Mouse (Mus musculus): ENCODE data around the gene Ctcfl. TPM values are rescaled to one million over a fixed set of nuclear protein-coding genes. Genes with fewer than 3 reads are reported as not detected.

The Ctcfl gene
- polyA plus RNA-seq, 1 experiment from 2014 or later = not detected

DNA sequence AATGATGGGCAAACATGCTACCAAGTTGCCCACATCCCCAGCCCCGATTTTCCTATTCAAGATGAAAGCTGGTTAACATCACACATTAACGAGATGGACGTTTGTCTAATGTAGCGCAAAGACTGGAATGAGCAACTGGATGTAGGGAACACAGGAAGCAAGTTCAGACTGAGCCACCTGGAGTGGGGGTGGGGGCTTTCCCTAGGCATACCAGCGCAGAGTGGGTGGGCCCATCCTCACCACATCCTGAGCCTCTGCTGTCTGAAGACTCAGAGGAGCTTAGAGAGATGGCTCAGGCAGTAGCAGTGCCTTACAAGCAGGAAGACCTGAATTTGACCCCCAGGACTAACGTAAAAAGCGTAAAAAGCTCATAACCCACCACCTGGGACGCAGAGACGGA lies 33.6 kb downstream of the Ctcfl start:
- no peak overlapping the region for H3K4me3 ChIP-seq (ENCODE audit: low read depth, low read length)
- WGBS = 78% methylated on average over 9 of the region's 9 CpGs
- ATAC-seq (replicated peaks; ENCODE audit: insufficient number of reproducible peaks, low FRiP score, low TSS enrichment, low read depth) = no peak

DNA sequence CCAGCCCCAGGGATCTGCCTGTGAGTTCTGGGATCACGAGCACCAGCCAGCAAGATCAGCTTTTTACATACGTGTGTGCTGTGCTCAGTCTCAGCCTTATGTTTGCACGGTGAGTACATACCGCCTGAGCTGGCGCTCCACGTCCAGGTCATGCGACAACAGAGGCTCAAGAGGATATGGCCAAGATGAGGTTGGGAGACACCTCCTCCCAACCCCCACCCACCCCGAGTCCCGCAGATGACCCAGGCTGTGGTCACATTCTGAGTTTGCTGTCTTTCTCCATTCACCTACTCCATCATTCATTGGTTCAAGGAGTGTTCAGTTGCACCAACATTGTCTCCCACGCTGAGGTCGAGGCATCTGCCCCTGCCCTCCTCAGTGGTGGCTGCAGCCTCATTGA lies 34.5 kb downstream of the Ctcfl start:
- Histone ChIP-seq H3K4me3 (ENCODE audit: low read depth, low read length) (no peak overlapping the region), H3K27me3 (ENCODE audit: control insufficient read depth, insufficient read depth, low read length) (no peaks in the 10 kb centered on the region), H3K4me1 (ENCODE audit: control insufficient read depth, insufficient read depth, low read length) (no peaks in the 10 kb centered on the region), H3K9ac (replicated peaks; ENCODE audit: low read length) (no peak overlapping the region), H3K9me3 (replicated peaks; ENCODE audit: control insufficient read depth, low read length) (no peaks in the 10 kb centered on the region), H3K36me3 (replicated peaks; ENCODE audit: control insufficient read depth, insufficient read depth, low read depth, low read length) (no peaks in the 10 kb centered on the region), H3K27ac (replicated peaks; ENCODE audit: low read depth, low read length) (no peak overlapping the region), H3K4me2 (ENCODE audit: low read depth, low read length) (no peak overlapping the region)
- no peak for ATAC-seq (replicated peaks; ENCODE audit: insufficient number of reproducible peaks, low FRiP score, low TSS enrichment, low read depth)
- WGBS = 96% methylated on average over 11 of the region's 11 CpGs
- no peak for DNase-seq (ENCODE audit: low spot score)

More for the DNA sequence above, 33.6 kb downstream of the Ctcfl start:
- Histone ChIP-seq H3K27me3 (ENCODE audit: control insufficient read depth, insufficient read depth, low read length) (no peaks in the 10 kb centered on the region), H3K36me3 (replicated peaks; ENCODE audit: control insufficient read depth, insufficient read depth, low read depth, low read length) (no peaks in the 10 kb centered on the region), H3K9me3 (replicated peaks; ENCODE audit: control insufficient read depth, low read length) (no peaks in the 10 kb centered on the region), H3K9ac (replicated peaks; ENCODE audit: low read length) (no peak overlapping the region), H3K4me1 (ENCODE audit: control insufficient read depth, insufficient read depth, low read length) (no peaks in the 10 kb centered on the region), H3K4me2 (ENCODE audit: low read depth, low read length) (no peak overlapping the region), H3K27ac (replicated peaks; ENCODE audit: low read depth, low read length) (no peak overlapping the region)
- no peak for DNase-seq (ENCODE audit: low spot score)

DNA sequence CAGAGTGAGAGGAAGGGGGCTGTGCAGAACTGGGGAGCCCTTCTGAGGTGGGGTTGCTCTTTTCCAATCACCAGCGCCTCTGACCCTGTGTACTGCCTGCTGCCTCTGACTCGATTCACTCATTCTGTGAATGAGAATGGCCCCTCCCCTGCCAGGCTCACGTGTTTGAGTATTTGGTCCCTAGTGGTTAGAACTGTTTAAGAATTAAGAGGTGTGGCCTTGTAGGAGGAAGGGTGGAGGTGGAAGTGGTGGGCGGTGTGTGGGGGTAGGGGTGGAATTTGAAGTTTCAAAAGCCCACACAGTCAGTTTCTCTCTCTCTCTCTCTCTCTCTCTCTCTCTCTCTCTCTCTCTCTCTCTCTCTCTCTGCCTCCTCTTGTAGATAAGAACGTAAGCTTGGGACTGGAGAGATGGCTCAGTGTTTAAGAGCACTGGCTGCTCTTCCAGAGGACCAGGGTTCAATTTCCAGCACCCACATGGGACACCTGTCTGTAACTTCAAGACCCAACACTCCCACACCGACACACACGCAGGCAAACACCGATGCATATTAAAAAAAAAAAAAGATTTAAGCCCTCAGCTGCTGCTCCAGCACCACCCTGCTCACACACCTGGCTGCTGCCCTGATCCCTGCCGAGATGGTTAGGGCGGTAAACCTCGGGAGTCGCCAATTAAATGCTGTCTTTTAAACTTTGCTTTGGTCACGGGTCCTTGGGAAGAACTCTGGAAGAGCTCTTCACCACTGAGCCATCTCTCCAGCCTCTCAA lies 35.4 kb downstream of the Ctcfl start:
- Histone ChIP-seq H3K9me3 (replicated peaks; ENCODE audit: control insufficient read depth, low read length) (no peaks in the 10 kb centered on the region), H3K9ac (replicated peaks; ENCODE audit: low read length) (no peak overlapping the region), H3K36me3 (replicated peaks; ENCODE audit: control insufficient read depth, insufficient read depth, low read depth, low read length) (no peaks in the 10 kb centered on the region), H3K4me1 (ENCODE audit: control insufficient read depth, insufficient read depth, low read length) (no peaks in the 10 kb centered on the region), H3K27me3 (ENCODE audit: control insufficient read depth, insufficient read depth, low read length) (no peaks in the 10 kb centered on the region), H3K27ac (replicated peaks; ENCODE audit: low read depth, low read length) (no peak overlapping the region), H3K4me2 (ENCODE audit: low read depth, low read length) (no peak overlapping the region), H3K4me3 (ENCODE audit: low read depth, low read length) (no peak overlapping the region)
- DNase-seq (ENCODE audit: low spot score) = peak; percentile 74
- ATAC-seq (replicated peaks; ENCODE audit: insufficient number of reproducible peaks, low FRiP score, low TSS enrichment, low read depth) = no peak; the same call in 1 of the 2 replicates
- 19% methylated on average over 13 of the region's 13 CpGs for WGBS

DNA sequence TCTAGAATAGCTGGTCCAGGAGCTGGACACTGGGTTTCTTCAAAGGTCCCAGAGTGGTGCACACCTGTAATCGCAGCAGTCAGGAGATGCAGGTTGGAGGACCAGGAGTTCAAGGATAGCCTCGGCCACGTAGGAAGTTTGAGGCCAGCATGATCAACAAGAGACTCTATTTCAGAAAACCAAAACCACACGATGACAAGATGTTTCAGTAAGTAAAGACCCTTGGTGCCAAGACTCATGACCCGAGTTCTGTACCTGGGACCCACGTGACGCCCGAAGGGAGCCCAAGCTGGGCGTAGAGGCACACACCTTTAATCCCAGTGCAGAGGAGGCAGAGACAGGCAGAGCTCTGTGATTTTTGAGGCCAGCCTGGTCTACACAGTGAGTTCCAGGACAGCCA lies 36.2 kb downstream of the Ctcfl start:
- WGBS = 81% methylated on average over 9 of the region's 9 CpGs
- H3K4me2 ChIP-seq (ENCODE audit: low read depth, low read length) = no peak overlapping the region
- no peak overlapping the region for H3K27ac ChIP-seq (replicated peaks; ENCODE audit: low read depth, low read length)
- H3K4me1 ChIP-seq (ENCODE audit: control insufficient read depth, insufficient read depth, low read length) = no peaks in the 10 kb centered on the region
- no peak for ATAC-seq (replicated peaks; ENCODE audit: insufficient number of reproducible peaks, low FRiP score, low TSS enrichment, low read depth)
- H3K36me3 ChIP-seq (replicated peaks; ENCODE audit: control insufficient read depth, insufficient read depth, low read depth, low read length) = no peaks in the 10 kb centered on the region
- no peaks in the 10 kb centered on the region for H3K9me3 ChIP-seq (replicated peaks; ENCODE audit: control insufficient read depth, low read length)
- H3K9ac ChIP-seq (replicated peaks; ENCODE audit: low read length) = no peak overlapping the region
- no peaks in the 10 kb centered on the region for H3K27me3 ChIP-seq (ENCODE audit: control insufficient read depth, insufficient read depth, low read length)
- no peak overlapping the region for H3K4me3 ChIP-seq (ENCODE audit: low read depth, low read length)
- DNase-seq (ENCODE audit: low spot score) = no peak

DNA sequence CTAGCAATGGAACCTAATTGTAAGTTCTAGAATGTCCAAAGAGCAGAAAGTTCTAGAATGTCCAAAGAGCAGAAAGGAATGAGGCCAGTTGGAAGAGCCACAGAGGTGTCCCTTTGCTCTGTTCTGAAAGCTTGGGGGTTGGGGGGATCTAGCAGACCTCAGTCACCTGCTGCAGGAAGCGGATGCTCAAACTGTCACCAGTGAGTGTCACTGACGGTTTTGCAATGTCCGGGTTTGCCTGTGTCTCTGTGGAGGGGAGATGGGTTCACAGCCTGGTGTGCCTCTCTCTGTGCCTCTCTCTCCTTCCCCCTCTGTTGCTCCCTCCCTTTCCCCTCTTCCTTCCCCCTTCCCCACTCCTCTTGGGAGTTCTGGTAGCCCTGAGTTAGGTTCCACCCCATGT lies 36.6 kb downstream of the Ctcfl start:
- ATAC-seq (replicated peaks; ENCODE audit: insufficient number of reproducible peaks, low FRiP score, low TSS enrichment, low read depth) (no peak), DNase-seq (ENCODE audit: low spot score) (no peak)
- Histone ChIP-seq H3K4me3 (ENCODE audit: low read depth, low read length) (no peak overlapping the region), H3K4me1 (ENCODE audit: control insufficient read depth, insufficient read depth, low read length) (no peaks in the 10 kb centered on the region), H3K27me3 (ENCODE audit: control insufficient read depth, insufficient read depth, low read length) (no peaks in the 10 kb centered on the region), H3K9me3 (replicated peaks; ENCODE audit: control insufficient read depth, low read length) (no peaks in the 10 kb centered on the region), H3K4me2 (ENCODE audit: low read depth, low read length) (no peak overlapping the region), H3K36me3 (replicated peaks; ENCODE audit: control insufficient read depth, insufficient read depth, low read depth, low read length) (no peaks in the 10 kb centered on the region), H3K9ac (replicated peaks; ENCODE audit: low read length) (no peak overlapping the region), H3K27ac (replicated peaks; ENCODE audit: low read depth, low read length) (no peak overlapping the region)
- WGBS = 82% methylated on average over 3 of the region's 3 CpGs

DNA sequence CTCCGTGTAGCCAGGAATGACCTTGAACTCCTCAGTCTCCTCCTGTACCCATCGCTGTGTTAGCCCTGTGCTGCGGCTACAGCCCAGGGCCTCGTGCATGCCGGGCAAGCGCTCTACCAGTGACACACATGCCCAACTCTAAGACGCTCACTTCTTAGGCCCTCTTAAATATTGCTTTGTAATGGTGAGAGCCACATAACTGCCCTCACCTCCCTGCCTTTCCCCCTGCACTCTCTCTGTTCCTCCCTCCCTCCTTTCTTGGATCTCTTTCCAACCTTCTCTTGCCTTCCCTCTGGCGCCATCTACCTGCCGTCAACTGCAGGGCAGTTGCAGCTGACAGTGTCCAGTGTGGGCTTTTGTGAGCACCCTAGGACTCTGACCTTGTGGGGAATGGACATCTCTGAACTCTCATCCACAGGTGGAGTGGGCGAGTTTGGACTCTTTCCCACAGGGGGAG lies 38.5 kb downstream of the Ctcfl start:
- Histone ChIP-seq H3K4me1 (ENCODE audit: control insufficient read depth, insufficient read depth, low read length) (no peaks in the 10 kb centered on the region), H3K4me2 (ENCODE audit: low read depth, low read length) (no peak overlapping the region), H3K36me3 (replicated peaks; ENCODE audit: control insufficient read depth, insufficient read depth, low read depth, low read length) (no peaks in the 10 kb centered on the region), H3K27me3 (ENCODE audit: control insufficient read depth, insufficient read depth, low read length) (no peaks in the 10 kb centered on the region), H3K9me3 (replicated peaks; ENCODE audit: control insufficient read depth, low read length) (no peaks in the 10 kb centered on the region), H3K27ac (replicated peaks; ENCODE audit: low read depth, low read length) (no peak overlapping the region), H3K9ac (replicated peaks; ENCODE audit: low read length) (no peak overlapping the region), H3K4me3 (ENCODE audit: low read depth, low read length) (no peak overlapping the region)
- peak; percentile 34 for ATAC-seq (replicated peaks; ENCODE audit: insufficient number of reproducible peaks, low FRiP score, low TSS enrichment, low read depth)
- 33% methylated on average over 10 of the region's 10 CpGs for WGBS
- peak; percentile 84 for DNase-seq (ENCODE audit: low spot score)

DNA sequence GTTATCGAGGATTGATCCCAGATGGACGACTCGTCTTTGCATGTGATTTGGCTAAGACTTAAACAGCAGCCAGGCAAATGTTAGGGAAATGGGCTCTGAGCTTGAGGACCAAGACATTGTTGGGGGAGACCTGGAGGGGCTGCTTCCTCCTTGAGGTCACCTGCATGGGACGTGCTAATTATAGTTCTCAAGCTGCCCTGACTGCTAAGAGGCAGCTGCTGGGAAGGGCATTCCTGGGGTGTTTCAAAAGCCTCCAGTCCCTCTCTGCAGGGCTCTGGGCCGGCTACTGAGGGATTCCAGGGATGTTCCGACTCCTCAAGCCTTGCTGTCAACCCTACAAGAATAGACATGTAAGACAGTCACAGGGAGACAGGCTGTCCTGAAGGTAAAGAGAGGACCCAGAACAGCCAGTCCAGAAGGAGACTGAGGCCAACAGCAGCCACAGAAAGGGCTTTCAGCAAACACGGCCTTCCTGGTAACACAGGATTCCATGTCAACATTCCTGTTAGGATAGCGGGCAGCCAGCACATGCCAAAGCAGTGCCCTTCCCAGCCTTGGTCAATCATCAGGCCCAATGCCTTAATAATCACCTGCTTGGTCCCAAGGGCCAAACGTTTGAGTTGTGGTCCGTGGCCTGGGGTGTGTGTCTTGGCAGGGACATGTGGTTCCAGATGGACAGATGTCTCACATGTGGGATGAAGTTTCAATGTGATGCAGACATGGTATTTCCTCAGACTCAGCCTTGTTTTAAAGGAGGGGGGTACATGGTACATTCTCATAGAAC lies 39.4 kb downstream of the Ctcfl start:
- ATAC-seq (replicated peaks; ENCODE audit: insufficient number of reproducible peaks, low FRiP score, low TSS enrichment, low read depth) (no peak), DNase-seq (ENCODE audit: low spot score) (no peak)
- no peak overlapping the region for H3K9ac ChIP-seq (replicated peaks; ENCODE audit: low read length)
- no peaks in the 10 kb centered on the region for H3K27me3 ChIP-seq (ENCODE audit: control insufficient read depth, insufficient read depth, low read length)
- no peaks in the 10 kb centered on the region for H3K36me3 ChIP-seq (replicated peaks; ENCODE audit: control insufficient read depth, insufficient read depth, low read depth, low read length)
- no peak overlapping the region for H3K4me2 ChIP-seq (ENCODE audit: low read depth, low read length)
- 55% methylated on average over 10 of the region's 10 CpGs for WGBS
- H3K4me3 ChIP-seq (ENCODE audit: low read depth, low read length) = no peak overlapping the region
- no peaks in the 10 kb centered on the region for H3K4me1 ChIP-seq (ENCODE audit: control insufficient read depth, insufficient read depth, low read length)
- no peak overlapping the region for H3K27ac ChIP-seq (replicated peaks; ENCODE audit: low read depth, low read length)
- no peaks in the 10 kb centered on the region for H3K9me3 ChIP-seq (replicated peaks; ENCODE audit: control insufficient read depth, low read length)

DNA sequence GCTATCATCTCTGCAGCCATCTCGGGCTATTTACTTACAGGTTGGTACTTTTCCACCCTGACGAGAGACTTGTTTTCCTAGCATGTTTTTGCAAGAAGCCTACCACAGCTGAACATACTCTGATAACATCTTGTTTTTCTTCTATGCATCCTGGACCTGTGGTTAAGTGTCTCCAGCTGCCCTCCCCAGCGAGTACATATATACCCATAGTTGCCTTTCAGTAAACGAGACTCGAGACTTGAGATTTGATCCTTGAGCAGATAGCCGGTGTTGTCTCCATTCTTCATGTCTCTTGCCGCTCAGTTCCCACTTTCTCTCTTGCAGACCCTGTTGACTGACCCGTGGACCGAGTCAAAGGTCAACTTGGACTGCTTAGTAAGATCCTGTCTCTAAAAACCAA lies 42.4 kb downstream of the Ctcfl start:
- ATAC-seq (replicated peaks; ENCODE audit: insufficient number of reproducible peaks, low FRiP score, low TSS enrichment, low read depth) (no peak), DNase-seq (ENCODE audit: low spot score) (no peak)
- Histone ChIP-seq H3K4me2 (ENCODE audit: low read depth, low read length) (no peak overlapping the region), H3K4me1 (ENCODE audit: control insufficient read depth, insufficient read depth, low read length) (no peaks in the 10 kb centered on the region), H3K36me3 (replicated peaks; ENCODE audit: control insufficient read depth, insufficient read depth, low read depth, low read length) (no peaks in the 10 kb centered on the region), H3K9me3 (replicated peaks; ENCODE audit: control insufficient read depth, low read length) (no peaks in the 10 kb centered on the region), H3K27me3 (ENCODE audit: control insufficient read depth, insufficient read depth, low read length) (no peaks in the 10 kb centered on the region), H3K4me3 (ENCODE audit: low read depth, low read length) (no peak overlapping the region), H3K27ac (replicated peaks; ENCODE audit: low read depth, low read length) (no peak overlapping the region), H3K9ac (replicated peaks; ENCODE audit: low read length) (no peak overlapping the region)
- WGBS = 66% methylated on average over 9 of the region's 9 CpGs

All from embryonic facial prominence, embryonic 11.5 days (tissue).